Mouse (Mus musculus) gastrocnemius, postnatal 14 days (tissue): ENCODE measurements at regions not wholly inside any gene's neighbourhood (a gene's known extent, or its start where the extent isn't known, plus 50 kb on each side); places are given as distances from the start of the nearest gene placed in this dataset.

Experiments used
- DNase-seq: peaks from one replicate; pipeline ENCODE4 v3.0.0; 2021; ENCODE audit warnings: mixed read lengths
- intact Hi-C: fragments of 180-260 bp; cut with DNase I; formaldehyde crosslinking; loops from one replicate; pipeline ENCODE4 v1.15.1; 2025; ENCODE audit warnings: low total_unique reads

DNA sequence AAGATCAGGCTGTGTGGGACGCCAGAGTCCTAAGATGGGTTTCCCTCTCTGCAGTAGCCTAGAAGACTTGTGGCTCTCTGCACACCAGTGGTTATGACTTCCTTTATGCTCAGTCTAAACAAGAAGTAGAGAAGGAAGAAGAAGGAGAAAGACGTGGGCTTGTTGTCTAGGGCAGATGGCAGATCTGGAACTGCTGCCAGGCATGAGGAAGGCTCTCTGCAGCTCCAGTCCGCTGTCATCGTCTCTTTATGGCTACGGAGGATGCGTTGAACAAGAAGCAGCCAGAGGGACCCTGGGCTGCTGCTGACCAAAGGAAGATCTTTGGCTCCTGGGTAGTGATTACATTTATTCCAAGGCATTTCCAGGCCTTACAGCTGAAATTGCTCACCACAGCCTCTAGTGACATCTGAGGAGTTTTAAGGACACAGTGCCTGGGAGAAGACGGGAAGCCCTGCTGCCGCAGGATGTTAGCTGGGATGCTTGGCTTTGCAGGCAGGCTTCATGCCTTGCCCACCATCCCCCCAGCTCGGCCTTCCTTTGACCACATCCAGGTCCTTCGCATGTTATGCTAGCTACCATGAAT is 229.6 kb upstream of the Dio3 start:
- DNase-seq = no peak
- intact Hi-C loops = no loop called here

DNA sequence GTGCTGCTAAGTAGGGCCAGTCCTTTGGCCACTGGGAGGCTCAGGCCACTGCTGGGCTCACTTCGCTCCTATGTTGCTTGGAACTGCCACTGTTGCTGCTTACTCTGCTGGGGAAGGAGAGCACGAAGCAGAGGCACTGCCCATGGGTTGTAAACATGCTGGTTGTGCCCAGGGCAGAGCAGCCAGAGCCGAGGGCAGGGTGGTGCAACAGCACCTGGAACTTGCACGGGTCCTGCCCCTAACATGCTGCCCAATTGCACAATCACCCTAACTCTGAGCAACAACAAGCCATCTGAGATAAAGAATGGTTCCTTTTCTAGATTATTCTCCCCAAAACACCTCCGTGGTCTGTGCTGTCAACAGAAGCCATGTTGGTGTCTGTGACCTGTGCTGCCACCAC is 219.5 kb upstream of the Dio3 start:
- no peak for DNase-seq
- intact Hi-C loops = no loop called here

DNA sequence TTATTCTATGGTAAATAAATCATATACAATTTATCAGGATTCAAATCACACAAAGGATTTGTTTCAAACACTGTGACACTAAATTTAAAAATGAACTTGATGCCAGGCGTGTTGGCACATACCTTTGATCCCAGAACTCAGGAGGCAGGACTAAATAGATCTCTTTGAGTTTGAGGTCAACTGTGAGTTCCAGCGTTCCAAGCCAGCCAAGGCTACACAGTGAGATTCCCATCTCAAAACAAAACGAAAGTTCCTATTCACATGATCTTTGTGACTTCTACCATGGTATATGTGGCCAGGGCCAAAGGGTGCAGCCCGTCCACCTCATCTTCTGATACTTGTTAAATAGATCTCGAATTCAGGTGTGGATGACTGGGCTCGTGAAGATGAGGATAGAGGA is 216.9 kb upstream of the Dio3 start:
- DNase-seq = no peak
- intact Hi-C loops = no loop called here

DNA sequence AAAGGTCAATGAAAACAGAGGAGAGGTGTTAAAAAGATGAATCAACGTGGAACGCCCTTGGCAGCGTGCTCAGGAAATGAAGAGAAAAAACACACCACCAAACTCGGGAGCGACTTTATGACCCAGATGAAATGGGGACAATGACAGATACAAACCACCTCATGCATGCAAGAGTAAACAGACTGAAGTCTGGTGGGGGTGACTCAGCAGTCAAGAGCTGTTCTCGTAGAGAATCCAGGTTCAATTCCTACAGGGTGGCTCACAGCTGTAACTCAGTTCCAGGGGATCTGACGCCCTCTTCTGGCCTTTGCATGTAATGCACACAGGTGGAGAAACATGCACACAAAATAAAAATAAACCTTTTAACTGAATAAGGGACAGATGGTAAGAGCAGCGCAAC is 215.9 kb upstream of the Dio3 start:
- intact Hi-C loops = no loop called here
- no peak for DNase-seq

DNA sequence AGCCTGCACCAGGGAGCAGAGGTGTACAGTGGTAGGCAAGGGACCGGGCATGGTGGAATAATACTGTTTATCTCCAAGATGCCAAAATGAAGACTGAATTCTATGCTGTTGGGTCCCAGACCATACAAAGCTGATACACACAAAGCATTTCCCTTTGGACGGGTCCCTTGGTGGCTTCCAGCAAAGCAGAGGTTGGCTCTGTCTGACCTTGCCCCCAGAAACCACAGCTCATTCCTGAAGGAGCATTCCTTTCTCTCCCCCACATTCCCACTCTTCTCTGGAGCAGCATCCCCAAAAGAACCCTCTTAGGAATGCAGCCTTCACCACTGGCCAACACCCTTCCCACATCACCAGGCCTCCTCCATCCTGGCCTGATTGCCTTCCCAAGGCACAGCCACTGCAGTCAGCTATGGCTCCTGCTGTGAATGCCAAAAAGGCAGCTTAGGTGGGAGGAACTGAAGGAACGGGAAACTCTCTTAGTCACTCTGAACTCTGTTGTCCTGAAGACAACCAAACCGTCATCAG is 212.4 kb upstream of the Dio3 start:
- intact Hi-C loops = no loop called here

DNA sequence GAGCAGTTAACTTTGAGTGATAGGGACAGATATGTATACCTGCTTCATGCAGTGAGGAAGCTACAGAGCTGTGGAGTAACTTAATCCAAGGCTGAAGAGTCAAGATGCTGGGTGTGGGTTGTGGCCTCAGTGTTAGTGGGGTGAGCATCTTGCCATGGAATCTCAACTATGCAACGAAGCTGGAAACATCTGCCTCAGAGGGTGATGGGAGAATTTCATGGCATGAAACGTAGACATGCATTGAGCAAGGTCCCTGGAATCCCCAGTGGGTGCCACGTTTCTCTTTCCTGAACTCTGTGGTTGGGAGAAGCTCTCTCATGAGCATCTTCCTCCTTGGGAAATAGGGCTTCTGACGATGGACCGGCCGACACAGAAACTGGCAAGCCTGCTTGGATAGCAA is 208.4 kb upstream of the Dio3 start:
- DNase-seq = no peak
- intact Hi-C loops = no loop called here

More for the DNA sequence above, 212.4 kb upstream of the Dio3 start:
- DNase-seq = no peak

DNA sequence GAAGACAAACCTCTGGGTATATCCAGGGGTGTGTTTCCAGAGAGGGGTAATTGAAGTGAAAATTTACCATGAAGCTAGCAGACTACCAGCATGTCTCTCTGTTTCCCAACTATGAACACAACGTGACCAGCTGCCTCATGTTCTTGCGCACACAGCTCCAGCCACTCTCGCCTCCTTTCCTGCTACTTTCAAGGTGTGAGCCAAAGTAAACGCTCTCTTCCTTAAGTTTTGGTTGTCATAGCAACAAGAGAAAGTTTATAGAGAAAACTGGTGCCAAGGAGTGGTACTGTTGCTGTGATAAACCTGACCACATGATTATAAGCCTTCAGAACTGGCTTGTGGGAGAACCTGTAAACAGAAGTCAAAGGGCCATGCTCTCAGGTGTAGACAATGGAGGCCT is 207.0 kb upstream of the Dio3 start:
- intact Hi-C loops = no loop called here
- no peak for DNase-seq

DNA sequence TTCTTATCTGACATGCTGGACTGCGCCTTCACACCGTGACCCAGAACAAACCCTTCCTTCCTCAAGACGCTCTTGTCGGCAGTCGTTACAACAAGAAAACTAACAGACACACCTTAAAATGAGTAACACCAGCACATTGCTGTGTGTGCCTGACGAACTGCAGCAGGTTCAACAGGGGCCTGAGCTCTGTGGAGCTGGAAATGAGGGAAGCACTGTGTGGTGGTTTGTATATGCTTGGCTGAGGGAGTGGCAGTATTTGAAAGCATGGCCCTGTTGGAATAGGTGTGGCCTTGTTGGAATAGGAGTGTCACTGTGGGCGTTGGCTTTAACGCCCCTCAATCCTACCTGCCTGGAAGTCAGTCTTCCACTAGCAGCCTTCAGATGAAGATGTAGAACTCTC is 203.9 kb upstream of the Dio3 start:
- intact Hi-C loops = no loop called here
- DNase-seq = no peak

DNA sequence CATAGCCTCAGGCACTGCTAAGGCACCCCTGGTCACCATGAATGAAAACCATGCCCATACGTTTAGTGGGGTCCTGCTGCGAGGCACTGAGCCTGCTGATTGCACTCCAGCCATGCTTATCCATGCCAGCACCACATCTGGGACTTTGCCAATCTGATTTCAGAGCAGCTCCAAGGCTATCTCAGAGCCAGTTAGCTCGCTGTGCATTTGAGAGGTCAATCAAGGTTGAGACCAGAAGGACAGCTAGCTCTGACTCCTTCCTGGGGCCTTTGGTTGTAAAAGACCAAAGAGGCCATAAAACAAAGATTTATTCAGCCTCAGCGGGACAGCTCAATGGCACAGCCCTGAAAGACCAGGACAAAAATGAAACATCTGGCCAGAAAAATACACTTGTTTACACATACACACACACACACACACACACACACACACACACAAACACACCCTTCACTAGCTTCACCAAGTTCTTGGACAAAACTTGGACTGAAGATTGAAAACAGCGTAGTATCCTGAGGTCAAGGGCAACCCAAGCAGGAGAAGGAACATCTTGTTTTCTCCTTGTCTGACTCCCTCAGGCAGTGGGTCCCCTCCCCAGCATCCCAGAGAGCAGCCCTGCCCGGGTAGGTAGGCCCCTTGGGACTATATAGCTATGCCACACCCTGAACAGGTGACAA is 201.5 kb upstream of the Dio3 start:
- intact Hi-C loops = no loop called here
- no peak for DNase-seq

DNA sequence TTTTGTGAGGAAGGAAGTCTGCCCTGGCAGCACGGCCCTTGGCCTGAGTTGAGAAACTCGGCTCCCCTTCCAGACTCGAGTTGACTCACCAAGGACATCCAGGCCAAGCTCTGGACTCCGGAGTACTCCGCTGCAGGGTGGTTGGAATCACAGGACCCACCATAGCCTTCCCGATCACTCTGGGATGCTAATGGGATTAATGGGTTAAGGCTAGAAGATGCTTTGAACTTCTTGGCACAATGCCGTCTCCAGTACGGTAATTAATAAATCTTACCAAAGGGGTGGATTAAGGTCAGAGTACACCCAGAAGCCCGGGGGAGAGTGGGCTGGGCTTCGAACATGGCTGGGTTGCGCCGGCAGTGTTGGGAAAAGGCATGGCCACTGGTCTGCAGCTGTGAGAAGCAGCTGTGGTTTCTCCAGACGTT is 200.8 kb upstream of the Dio3 start:
- DNase-seq = peak; percentile 61
- intact Hi-C loops = no loop called here

DNA sequence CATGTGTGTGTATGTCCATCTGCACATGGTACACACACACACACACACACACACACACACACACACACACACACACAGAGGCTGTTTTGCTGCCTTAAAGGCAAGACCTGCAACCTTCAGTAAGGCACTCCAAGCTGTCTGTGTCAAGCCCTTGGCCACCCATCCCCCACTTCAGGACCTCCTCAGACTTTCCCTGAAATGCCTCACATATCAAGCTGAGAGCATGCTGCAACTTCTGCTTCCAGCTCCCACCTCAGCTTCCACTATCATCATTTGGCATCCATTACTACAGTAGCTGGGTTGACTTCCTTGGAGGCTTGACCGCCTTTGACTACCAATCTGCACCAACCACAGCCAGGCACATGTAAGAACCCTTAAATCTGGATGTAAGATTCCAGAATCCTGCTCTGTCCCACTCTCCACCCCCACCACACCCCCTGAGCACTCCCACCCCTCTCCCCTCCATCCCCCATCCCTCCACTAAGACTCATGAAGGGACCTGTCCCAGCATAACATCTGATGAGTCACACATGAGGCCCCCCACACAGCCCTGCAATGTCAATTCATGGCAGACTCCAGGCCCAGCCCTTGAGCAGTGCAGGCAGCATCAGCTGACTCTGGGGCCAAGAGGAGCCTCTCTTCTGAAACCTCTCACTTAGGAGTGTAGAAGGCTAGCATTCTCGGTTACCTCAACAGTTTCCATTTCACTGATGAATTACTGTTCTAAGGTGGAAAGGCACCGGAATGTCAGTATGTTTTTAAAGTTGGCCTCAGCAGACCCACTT is 196.8 kb upstream of the Dio3 start:
- intact Hi-C loops = no loop called here
- DNase-seq = no peak

DNA sequence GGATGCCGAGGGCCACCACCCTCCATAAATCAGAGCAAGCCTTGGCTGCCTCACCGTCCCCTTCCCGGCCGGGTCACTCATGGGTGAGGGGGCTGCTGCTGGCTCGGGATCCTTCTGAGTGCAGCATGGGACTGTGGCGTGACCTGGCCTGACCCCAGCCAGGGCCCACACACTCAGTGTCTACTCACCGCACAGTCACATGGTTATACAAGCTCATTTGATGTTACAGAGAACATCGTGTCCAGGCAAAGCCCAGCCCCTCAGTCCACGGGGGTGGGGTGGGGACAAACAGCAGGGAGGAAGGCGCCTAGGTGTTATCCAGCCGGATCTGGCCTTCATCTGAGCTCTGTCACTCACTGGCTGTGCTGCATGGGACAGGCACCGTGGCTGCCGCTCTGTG is 195.9 kb upstream of the Dio3 start:
- DNase-seq = peak; percentile 24
- intact Hi-C loops = no loop called here

DNA sequence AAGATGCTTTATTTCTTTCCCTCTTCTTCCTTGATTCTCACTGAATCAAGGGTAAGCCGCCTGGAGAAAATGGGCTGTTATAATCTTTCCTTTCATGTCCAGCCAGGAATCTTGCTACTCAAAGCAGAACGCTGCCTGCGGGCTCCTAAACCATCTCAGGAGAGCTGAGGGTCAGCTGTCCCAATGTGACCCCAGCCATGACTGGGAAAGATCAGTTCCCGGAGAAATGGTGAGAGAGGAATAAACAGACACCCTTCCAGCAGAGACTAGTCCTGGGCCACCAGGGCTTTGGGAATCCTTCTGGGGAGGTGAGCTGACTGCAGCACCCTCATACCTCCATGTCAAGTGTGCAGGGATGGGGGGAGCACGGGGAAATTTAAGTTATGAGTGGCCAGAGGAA is 195.4 kb upstream of the Dio3 start:
- DNase-seq = no peak

DNA sequence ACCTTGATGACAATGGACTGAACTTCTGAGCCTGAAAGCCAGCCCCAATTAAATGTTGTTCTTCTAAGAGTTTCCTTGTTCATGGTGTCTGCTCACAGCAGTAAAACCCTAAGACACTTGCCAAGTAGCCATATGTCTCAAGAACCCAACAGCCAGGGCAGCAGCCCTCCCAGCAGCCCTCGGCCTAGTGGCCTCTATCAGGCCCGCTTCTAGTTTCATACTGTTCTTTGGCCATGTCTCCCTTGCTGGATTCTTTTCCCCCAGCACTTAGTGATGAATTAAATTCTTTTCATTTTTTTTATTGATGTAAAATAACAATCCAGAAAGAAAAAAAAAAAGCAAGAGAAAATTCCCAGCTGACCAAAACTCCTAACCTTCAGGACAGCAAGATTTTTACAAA is 191.9 kb upstream of the Dio3 start:
- no peak for DNase-seq
- intact Hi-C loops = no loop called here

More for the DNA sequence above, 195.4 kb upstream of the Dio3 start:
- intact Hi-C loops = no loop called here

DNA sequence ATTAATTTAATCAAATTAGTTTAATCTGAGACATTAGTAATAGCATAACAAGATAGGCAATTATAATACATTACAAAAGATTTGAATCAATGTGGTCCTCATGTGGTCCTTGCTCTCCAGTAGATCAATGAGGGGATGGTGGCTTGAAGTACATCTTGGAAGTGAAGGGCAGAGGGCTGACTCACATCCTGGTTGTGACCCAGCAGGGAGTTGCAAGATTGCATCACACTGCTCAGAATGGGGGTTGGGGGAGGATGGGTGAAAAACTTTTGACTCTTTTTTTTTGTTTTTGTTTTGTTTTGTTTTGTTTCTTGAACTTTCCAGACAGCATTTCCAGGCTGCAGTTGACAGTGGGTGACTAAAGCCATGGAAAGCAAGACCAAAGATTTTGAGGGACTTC is 191.1 kb upstream of the Dio3 start:
- no peak for DNase-seq
- intact Hi-C loops = no loop called here

DNA sequence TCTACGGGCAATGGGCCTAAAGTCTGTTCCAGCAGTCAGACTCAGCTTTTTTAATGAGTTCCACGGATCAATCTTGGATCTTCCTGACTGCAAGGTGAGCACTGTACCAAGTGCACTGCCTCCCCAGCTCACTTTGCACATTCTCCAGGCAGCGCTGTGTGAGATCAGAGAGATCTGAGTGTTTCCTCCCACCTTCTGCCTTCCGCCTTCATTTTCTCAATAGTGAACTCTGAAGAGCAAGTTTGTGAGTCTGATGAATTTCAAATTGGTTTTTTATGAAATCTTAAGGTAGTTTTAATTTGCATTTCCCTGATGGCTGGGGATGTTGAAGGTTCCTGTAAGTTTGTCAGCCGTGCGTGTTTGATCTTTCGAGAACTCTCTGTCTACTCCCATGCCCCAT is 176.7 kb upstream of the Dio3 start:
- intact Hi-C loops = no loop called here
- DNase-seq = no peak

DNA sequence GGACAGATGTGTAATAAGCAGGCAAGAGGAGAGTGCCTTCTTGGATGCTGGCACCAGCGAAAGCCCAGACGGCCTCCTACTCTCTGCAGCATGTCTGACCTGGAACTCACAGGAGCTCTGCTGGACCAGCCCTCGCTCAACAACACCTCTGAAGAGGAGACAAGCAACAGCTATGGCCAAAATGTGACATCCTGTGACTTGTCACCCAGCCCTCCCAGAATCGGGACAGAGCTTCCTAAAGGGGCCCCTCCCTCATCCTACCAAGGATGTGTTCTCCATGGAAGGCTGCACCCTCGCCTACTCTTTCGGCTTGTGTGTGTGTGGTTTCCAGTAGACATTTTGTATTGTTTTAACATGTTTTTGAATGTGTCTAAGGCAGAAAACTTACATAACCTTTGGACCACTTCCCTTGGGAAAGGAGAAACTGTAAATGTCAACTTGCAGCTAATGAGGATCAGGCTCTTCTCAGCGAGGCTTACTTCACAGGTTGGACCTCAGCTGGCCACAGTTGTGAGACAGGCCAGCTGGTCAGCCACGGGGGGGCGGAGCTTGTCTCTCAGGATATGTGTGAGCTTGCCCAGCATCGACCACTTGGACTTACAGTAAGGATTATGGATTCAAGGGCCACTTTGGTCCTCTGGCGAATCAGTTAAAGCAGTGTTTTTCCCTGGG is 166.7 kb upstream of the Dio3 start:
- no peak for DNase-seq
- intact Hi-C loops = no loop called here

DNA sequence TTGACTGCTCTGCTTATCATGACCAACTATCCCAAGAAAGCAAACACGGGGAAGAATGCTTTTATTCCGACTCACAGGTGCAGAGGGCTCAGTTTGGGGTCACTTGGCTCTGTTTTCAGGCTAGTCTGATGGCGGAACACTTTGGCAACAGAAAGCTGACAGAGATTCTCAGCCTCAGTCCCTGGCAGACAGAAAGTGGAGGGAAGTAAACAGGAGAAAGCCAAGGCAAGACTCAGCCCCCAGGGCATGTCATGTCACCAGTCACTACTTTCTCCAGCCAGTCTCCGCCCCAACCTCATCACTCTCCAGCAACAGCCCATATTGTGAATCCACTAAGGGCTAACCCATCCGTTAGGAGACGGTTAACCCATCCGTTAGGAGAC is 166.2 kb upstream of the Dio3 start:
- no peak for DNase-seq
- intact Hi-C loops = no loop called here

DNA sequence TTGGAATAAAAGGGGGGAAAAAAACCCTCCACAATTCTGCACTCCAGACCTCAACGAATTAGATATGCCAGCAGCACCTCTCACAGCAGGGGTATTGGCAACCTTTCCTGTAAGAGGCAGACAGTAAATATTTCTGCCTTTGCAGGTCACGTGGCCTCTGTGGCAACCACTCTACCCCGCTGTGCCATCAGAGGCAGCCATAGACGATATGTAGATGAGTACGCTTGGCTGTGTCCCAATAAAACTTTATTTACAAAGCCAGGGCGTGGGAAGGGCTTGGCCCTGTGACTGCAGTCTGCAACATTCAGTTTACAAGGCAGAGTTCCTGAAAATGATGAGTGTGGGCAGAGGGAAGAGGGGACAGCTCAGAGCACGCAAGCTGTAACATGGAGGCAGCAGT is 158.7 kb upstream of the Dio3 start:
- intact Hi-C loops = no loop called here
- no peak for DNase-seq

DNA sequence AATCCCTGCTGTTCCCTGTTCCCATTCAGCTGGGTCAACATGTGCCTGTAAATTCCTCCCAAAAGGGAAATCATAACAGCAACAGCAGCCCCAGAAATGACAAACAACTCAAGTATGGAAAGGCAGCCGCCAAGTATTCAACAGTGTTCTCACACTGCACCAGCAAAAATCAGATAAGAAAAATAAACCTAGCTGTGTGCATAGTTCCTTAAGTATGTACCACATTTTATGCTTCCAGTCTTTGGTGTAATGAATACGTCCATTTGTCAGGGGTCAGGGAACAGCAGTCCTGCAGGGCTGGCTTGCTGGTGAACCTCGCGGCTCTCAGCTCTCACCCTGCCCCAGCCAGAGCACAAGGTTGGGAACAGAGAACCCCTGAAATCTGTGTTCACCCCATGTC is 155.9 kb upstream of the Dio3 start:
- no peak for DNase-seq
- intact Hi-C loops = no loop called here
